Mouse (Mus musculus): ENCODE data around the gene Golgb1.
"Not testable (repeated sequence)": the region's sequence is repeated elsewhere in the genome, so short reads cannot be mapped to it uniquely, and the experiment has no call there.

GRCm38 (mm10) chr16:36846894-36847293 lies 28.0 kb upstream of the Golgb1 start:
- TF ChIP-seq POLR2A (IDR thresholded peaks at IDR 0.05; ENCODE audit: borderline replicate concordance, low read depth, low read length); CTCF (IDR thresholded peaks at IDR 0.05; ENCODE audit: low read depth, low read length): not testable (repeated sequence)
